Mouse (Mus musculus) embryo, embryonic 9.5 days (tissue): ENCODE measurements around the gene L3mbtl4.

Experiments used
- DNase-seq: peaks from one replicate; pipeline ENCODE4 v3.0.0-alpha.2; 2017; ENCODE audit errors: extremely low spot score

L3mbtl4 gene

DNA sequence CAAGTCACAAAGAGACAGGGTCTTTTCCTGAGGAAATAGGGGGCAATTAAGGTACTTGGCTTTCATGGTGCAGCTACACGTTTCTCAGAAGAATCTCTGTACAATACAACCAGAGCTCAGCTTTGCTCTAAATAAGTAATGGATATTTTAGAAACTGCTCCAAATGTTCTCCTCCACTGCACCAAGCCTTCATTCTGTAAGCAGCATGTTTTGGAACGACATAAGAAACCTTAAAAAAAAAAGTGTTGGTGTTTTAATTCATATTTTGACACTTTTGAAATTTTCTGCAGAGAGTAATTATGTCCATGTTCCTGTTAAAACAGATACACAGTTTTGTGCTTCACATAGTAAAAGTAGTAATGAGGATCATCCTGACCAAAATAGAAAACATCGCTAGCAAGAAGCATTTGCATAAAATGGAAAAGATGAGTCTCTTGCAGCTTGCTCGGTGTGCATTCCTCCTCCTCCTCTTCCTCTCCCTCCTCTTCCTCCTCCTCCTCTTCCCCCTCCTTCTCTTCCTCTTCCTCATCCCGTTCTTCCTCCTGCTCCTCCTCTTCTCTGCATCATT lies 369.0 kb downstream of the L3mbtl4 start:
- no peak for DNase-seq

DNA sequence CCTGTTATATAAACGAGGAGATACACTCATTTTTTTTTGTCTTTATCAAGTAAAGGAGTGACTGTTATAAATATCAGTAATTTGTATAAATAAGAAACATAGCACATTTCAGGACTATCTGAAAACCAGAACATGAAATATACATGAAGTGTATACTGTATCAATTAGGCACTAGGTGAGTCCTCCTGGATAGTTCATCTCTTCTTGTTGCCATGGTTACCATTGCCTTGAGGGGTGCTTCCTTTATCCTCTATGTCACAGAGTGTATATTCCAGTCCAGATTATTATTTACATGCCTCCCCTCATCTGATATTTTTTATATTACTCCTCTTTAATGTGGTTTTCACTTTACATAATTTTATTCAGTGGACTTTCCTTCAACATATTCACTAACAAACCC lies 392.9 kb downstream of the L3mbtl4 start:
- DNase-seq, result no peak

DNA sequence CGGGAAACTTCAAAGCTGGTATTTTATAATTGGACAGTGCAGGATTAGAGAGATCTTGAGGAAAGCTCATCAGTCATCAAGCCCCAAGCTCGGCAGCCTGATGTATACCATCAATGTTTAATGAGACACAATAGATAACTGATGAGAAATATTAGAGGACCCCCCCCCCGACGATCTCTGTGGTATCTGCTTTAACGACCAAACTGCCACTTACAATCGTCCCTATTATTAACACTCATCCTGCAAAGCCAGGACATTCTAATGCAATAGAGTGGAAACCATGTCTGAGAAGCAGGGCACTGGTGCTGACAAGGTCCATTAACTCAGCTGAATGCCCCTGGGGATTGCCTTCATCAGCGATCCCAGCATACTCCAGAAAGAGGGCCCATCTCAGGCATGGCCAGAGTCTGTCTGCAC lies 398.5 kb downstream of the L3mbtl4 start:
- DNase-seq, result peak; percentile 4

DNA sequence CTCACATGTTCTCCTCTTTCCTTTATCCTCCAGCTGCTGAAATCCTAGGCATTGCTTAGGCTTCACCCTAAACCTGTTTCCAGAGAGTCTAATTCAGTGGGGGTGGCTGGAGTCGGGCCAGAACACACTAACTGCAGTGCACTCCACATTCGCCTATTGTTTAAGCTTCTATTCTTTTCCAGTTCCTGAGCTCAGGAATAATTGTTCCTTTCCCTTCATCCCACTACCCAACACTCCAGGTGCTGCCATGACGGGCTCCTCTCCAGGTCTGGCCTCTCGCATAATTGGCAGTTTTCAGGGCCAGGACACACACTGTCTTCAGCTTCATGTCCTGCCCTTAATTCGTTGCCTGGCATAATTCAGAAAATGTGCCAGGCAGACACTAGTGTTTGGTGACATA lies 437.1 kb downstream of the L3mbtl4 start:
- no peak for DNase-seq

DNA sequence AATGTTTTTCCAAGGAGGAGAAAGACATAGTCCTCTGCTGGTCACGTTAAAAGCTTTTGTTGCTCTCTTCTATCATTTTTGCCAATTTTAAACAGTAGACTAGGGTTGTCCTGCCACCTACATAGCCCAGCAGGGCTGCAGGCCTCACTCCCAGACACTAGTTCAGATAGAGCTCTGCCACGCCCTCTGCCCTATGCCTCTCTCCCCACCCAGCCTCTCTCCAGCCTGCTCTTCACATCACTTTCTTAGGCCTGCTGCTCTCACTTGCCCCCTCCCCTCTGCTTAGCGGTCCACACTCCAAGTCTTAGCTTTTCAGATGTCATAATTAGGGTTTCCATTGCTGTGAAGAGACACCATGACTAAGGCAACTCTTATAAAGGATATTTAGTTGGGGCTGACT lies 437.8 kb downstream of the L3mbtl4 start:
- no peak for DNase-seq

DNA sequence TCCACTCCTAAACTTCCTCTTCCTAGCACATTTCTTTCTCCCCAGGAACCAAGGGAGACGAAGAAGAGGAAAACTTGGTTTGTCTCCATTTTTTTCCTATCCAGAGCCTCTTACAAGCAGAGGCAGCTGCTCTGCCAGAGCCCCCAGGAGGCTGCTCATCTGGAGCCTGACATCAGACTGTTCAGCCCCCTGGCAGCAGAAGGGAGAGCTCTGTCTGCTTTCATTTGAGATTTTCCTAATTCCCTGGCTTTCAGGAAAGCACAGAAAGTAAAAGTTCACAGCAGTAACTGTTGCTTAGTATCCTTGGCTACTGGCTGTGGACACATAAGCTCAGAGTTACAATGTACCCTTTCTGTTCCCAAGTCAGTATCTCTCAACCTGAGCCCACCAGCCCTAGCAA lies 474.7 kb downstream of the L3mbtl4 start:
- DNase-seq, result no peak

DNA sequence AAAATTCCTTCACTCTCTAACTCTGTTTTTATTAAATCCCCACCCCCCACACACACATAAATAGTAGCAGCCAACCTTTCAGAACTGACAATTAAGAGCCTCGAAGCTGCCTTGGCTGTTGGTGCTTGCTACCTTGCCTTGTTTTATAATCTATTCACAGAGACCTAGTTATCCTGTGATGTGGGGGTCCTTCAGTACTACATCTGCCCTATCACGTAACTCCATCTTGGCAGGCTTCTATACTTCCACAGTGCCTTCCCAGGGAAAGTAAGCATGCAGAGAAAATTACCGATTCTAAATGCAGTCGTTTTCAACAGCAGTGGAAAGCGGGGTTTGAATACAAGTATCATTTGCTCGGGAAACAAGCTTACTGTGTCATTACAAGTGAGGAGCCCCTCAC lies 476.9 kb downstream of the L3mbtl4 start:
- DNase-seq, result no peak

DNA sequence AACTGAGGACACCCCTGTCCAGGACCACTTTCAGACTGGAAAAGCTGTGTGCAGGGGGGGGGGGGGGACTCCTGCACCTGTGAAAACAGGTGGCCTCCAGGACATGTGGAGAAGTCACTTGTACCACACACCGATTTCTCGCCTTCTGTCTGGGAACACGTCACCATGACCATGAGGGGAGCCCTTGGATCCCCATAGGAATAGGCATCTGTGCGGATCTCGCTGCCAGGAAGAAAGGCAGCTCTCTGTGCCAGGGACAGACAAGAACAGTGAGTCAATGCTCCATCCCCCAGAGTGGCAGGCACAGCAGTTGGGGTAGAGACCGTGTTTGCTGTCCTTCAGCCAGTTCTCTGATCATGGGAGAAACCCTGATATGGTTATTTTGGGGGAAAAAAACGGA lies 479.5 kb downstream of the L3mbtl4 start:
- DNase-seq, result no peak

DNA sequence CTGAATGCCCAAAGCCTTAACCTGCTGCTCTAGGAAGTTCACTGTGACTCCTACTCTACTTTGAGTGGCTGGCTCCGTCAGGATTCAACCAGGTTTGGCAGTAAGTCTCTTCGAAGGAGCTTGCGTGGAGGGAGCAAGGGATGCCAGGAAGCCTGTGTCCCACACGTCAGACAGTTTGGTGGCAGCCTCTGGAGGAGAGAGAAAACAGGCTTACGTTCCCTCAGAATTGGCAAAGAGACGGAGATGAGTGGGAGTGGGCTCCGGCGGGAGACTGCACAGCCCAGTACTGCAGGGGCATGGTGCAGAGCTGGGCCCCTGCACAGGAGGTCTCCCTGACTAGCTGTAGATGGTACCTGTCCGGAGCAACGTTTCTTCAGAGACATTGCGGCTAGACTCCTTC lies 481.2 kb downstream of the L3mbtl4 start:
- no peak for DNase-seq

DNA sequence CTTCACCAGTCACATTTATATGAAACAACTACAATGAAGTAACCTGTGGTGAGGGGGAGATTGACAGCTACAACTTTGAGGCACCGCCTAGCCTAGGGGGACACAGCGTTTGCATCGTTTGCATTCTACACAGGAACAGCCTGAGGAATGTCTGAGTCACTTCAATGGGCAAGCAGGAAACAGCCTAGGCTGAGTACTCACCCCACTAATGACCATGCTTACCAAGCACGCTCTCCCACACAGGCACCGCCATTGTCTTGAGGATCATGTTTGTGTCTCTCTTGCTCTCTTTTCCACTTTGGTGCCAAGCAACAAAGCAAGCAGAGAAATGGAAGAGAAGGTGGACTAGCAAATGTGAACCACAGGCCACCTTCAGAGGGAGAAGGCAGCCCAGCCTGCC lies 484.8 kb downstream of the L3mbtl4 start:
- no peak for DNase-seq

DNA sequence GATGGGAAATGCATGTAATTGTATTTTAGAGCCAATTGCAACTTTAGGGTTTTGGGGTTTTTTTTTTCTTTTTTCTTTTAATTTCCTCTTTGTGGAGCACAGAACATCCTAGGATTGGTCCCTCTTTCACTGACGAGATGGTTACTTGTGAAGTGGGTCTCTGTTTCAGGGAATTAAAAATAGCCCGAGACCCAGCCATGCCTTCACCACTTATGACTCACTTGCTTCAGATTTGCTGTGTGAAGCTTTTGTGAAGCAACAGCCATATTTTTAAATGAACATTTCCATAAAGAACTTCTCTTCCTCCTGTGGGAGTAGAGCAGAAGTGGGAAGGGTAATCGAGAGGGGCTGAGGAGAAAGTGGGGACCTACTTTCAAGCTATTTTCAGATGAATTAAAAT lies 485.3 kb downstream of the L3mbtl4 start:
- DNase-seq, result no peak

DNA sequence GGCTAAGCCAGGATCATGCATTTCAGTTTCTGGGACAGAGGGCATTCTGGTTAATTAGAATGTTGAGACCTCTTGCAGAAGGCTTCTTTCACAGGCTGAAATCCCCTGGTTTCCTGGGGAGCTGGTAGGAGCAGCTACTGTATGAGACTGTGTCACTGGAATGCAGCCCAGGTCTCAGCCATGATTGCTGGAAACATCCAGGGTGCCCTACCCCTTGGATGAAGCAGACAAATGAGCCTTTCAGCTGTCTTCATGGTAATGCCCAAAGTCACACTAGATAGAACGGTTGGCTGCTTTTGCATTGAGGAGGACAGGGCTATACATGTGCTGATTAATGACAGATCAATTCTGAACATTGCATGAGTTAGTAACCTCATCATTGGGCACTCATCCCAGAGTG lies 486.4 kb downstream of the L3mbtl4 start:
- no peak for DNase-seq

DNA sequence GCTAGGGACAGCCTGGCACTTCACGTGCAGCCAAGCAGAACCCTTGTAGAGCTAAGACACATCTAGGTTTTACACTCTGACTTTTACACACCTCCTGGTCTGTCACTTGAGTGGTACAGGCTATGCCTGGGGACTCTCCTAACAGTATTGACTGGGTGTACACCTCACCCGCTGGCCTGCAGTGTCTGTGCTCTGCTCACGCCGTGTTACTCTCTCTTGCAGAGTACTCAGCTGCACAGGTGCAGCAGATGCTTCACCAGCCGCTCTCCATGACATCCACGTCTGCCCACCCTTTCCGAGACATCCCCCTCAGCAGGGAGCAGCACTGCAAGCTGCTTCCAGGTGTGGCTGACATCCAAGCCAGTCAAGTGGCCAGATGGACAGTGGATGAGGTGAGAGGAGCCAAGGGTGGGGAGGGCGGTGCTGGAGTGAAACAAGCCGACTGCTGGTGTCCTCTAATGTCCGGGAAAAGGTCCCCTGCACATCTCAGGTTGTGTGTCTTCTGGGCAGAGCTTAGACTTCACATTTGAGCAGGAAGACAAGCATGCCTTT lies 490.8 kb downstream of the L3mbtl4 start:
- DNase-seq, result no peak

DNA sequence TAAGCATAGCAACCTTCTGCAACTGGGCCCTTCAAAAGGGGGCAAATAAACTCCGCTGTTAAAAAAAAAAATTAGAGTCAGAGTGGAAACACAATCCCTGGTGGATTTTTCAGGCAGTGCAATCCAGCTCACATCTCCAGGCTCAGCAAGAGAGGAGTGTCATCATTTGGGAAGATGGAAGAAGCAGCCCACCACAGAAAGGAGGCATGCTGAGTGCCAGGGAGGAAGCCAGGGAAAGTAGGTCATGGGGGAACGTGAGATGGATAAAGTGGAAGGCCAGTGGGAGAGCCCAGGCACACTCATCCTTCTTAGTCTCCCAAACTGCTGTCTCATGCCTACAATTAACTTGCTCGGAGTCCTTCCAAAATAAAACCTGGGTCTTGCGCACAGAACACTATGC lies 496.0 kb downstream of the L3mbtl4 start:
- DNase-seq, result no peak

DNA sequence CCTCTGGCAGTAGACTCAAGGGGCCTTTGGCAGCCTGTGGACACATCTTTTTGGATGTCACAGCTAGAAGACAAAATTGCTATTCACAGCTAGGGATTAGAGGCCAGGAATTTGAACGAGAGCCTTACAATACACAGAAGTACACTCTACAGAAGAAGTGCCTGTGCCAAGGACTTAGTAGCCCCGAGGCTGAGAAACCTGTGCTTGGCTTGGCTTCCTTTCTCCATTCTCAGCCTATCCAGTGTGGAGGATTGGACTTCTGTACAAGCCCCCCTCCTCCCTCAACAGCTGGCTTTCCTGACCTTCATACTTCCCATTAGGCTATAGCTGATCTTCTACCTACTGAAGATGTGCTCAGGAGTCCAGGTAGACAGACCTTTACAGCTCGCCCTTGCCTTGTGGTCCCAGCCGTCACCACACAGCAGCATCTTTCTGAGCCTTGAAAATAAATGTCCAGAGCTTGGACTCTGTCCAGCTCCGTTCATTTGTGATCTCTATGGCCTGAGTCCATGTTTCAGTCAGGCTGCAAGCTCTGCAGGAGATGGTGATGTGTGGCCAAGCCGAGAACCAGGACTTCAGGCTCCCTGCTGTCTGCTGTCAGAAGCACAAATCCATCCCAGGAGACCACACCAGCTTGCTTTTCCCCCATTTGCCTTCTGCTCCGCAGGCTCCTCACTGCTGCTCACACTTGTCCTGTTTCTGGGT lies 497.6 kb downstream of the L3mbtl4 start:
- no peak for DNase-seq

DNA sequence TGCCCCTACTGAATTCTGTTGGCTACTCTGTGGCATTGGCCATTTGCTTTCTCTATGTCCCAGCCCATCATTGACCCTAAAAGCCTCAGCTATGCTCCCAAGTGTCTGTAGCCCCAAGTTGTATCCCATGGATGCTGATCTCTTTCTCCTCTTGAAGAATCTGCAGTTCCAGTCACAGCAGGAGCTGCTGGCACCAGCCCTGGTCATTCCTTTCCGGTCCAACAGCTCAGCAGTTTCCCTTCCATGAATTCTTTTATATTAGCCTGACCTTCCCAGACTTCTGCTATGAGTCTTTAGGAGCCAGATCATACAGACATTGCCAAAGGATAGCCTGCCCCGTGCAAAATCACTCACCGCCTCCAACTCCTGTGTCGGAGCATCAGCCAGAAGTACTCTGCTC lies 520.1 kb downstream of the L3mbtl4 start:
- DNase-seq, result no peak

DNA sequence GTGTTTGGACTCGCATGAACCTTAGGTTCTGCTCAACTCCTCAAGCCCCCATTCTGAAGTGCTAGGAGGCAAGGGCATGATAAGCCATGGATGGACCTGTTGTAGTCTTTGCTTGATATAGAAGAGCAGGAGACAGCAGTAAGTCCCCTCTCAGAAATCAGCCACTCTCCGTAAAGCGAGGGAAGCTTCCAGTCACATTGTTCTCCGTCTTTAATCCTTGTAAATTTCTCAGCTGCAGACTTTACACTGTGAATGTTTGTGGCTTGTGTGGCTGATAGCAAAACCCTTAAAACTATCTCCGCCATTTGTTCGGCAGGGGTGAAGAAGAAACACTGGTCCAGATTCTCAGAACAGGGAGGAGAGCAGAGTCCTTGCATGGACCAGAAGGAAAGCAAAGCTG lies 552.7 kb downstream of the L3mbtl4 start, which contains the start of gene Tmem200c:
Gene Tmem200c (plus strand): TSS at position 301 of the 400 bp plus-strand sequence.
- DNase-seq, result no peak
